Mouse (Mus musculus) liver, adult 2 months (tissue): ENCODE results near the gene Fermt3. TPM values are rescaled to one million over a fixed set of nuclear protein-coding genes. Genes with fewer than 3 reads are reported as not detected.

Experiments
- DNase-seq: peaks from one replicate; pipeline ENCODE4 v3.0.0-alpha.2; 2011; ENCODE audit warnings: low read depth, low spot score; ENCODE audit errors: extremely low read depth
- H3K27ac ChIP-seq: fragments of 200-500 bp; replicated peaks from 2 replicates; pipeline ENCODE4 v1.5.1; 2012; ENCODE audit warnings: low read depth, mild to moderate bottlenecking, control low read depth, inconsistent platforms, low read length; ENCODE audit not compliant: insufficient read depth
- H3K27me3 ChIP-seq: fragments of 200-500 bp; 2 replicates; pipeline ENCODE4 v1.6.1; 2012; ENCODE audit warnings: mild to moderate bottlenecking, moderate library complexity, low read length, inconsistent platforms; ENCODE audit not compliant: control insufficient read depth, insufficient read depth
- H3K36me3 ChIP-seq: fragments of 200-500 bp; 2 replicates; pipeline ENCODE4 v1.6.1; 2012; ENCODE audit warnings: low read length, inconsistent platforms; ENCODE audit not compliant: control insufficient read depth, insufficient read depth
- H3K4me1 ChIP-seq: fragments of 200-500 bp; 2 replicates; pipeline ENCODE4 v1.6.1; 2011; ENCODE audit warnings: low read length; ENCODE audit not compliant: control insufficient read depth, insufficient read depth
- H3K4me3 ChIP-seq: fragments of 200-500 bp; 2 replicates; pipeline ENCODE4 v1.5.1; 2011; ENCODE audit warnings: low read depth, mild to moderate bottlenecking, control low read depth, low read length, moderate library complexity; ENCODE audit not compliant: insufficient read depth
- H3K79me2 ChIP-seq: fragments of 200-500 bp; 2 replicates; pipeline ENCODE4 v1.6.1; 2012; ENCODE audit warnings: inconsistent platforms, mild to moderate bottlenecking, low read length, moderate library complexity; ENCODE audit not compliant: control insufficient read depth, insufficient read depth
- H3K9ac ChIP-seq: fragments of 200-500 bp; 2 replicates; pipeline ENCODE4 v1.6.1; 2012; ENCODE audit warnings: low read depth, mild to moderate bottlenecking, control low read depth, inconsistent platforms, low read length
- CTCF ChIP-seq: fragments of 200-500 bp; IDR thresholded peaks from 2 replicates; pipeline ENCODE4 v1.5.1; 2011; ENCODE audit warnings: low read depth, low read length, control low read depth
- POLR2A ChIP-seq: fragments of 200-500 bp; IDR thresholded peaks from 2 replicates; pipeline ENCODE4 v1.6.1; 2011; ENCODE audit warnings: low read length, control low read depth; ENCODE audit not compliant: insufficient read depth; ENCODE audit errors: extremely low read depth
- WGBS: fragments of 180-500 bp; shearing (Covaris S2); methylation state at CpG from one replicate; pipeline ENCODE4 v1.1.7; 2018; 5-methylcytosine and 5-hydroxymethylcytosine counted together
- polyA plus RNA-seq: library from polyadenylated mRNA; depleted of rRNA; stranded (reverse); fragments of >200 nt; gene quantifications from 2 replicates; pipeline ENCODE4 v1.2.3, GENCODE M21; 2012
- total RNA-seq: library from RNA; depleted of rRNA; stranded (reverse); fragments of >200 nt; gene quantifications from 2 replicates; pipeline ENCODE4 v1.2.3, GENCODE M21; 2014

The Fermt3 gene
- total and polyA plus RNA-seq, 2 experiments: 3.1 to 6.3 TPM

DNA sequence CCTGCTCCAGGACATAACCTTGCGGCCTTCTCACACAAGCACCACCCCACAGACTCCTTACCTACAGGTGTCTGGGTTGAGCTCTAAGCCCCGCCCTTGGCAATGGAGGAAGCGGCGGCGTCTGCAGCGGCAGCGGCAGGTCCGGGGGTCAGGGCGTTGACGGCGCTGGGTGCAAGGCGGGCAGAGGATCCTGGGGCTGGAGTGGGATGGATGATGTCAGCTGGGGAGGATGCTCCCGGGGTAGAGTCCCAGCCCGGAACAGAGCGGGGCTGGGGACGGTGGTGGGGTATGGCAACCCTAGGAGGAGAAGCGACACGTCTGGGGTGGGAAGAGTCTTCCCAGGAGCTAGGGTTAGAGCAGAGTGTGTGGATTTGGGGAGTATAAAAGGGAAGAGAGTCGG lies 34.0 kb downstream of the Fermt3 start:
- DNase-seq: no peak
- Histone ChIP-seq H3K27me3 (no peaks in the 10 kb centered on the region), H3K36me3 (no peaks in the 10 kb centered on the region), H3K4me3 (no peak overlapping the region), H3K4me1 (peaks cover 7% of the 10 kb centered on the region), H3K27ac (no peak overlapping the region), H3K9ac (no peak overlapping the region), H3K79me2 (no peaks in the 10 kb centered on the region)
- WGBS: 94% methylated on average over 19 of the region's 19 CpGs
- no peak for TF ChIP-seq POLR2A
- TF ChIP-seq CTCF: no peak

DNA sequence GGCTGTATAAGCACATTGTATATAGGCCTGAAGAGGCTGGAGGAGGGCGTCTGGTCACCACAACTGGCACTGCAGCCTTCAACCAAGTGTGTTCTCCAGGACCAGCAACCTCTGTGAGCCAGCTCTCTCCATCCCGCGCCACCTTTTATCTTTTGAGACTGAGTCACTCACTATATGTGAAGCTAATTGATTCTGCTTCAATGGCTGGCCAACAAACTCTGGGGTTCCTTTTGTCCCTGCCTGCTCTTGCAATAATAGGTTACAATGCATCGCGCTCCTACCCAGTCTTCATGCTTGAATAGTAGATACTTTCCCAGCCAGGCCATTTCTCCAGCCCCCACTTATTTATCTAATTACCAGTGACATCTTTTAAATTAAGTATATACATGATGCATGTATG lies 35.6 kb downstream of the Fermt3 start:
- Histone ChIP-seq H3K36me3 (no peaks in the 10 kb centered on the region), H3K9ac (no peak overlapping the region), H3K79me2 (no peaks in the 10 kb centered on the region), H3K4me3 (no peak overlapping the region), H3K27me3 (no peaks in the 10 kb centered on the region), H3K4me1 (peaks cover 14% of the 10 kb centered on the region), H3K27ac (no peak overlapping the region)
- WGBS: 97% methylated on average over 5 of the region's 5 CpGs
- no peak for DNase-seq
- TF ChIP-seq POLR2A (no peak), CTCF (no peak)

DNA sequence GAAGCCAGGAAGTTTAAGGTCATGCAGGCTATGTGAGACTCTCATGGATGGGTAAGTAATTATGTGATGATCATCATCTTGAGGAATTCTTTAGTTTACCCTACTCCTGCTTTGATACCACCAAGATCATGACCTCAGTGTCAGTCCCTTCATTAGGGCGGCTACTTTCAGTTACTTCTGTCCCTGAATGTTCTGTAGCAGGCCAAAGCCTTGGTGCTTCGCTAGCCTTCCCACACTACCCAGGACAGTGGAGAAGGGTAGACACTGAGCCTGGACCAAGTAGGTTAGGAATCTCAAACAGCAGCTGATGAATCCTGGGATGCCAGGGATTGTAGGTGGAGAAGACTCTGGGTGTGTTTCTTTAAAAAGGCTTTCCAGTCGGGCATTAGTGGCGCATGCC lies 37.8 kb downstream of the Fermt3 start:
- Histone ChIP-seq H3K79me2 (peaks cover 4% of the 10 kb centered on the region; the same call in 1 of the 2 replicates), H3K27me3 (no peaks in the 10 kb centered on the region), H3K4me3 (no peak overlapping the region), H3K27ac (no peak overlapping the region), H3K4me1 (peaks cover 19% of the 10 kb centered on the region), H3K9ac (no peak overlapping the region), H3K36me3 (peaks cover 3% of the 10 kb centered on the region; the same call in 1 of the 2 replicates)
- no peak for TF ChIP-seq CTCF
- TF ChIP-seq POLR2A: no peak
- WGBS: 73% methylated on average over 4 of the region's 4 CpGs
- no peak for DNase-seq

DNA sequence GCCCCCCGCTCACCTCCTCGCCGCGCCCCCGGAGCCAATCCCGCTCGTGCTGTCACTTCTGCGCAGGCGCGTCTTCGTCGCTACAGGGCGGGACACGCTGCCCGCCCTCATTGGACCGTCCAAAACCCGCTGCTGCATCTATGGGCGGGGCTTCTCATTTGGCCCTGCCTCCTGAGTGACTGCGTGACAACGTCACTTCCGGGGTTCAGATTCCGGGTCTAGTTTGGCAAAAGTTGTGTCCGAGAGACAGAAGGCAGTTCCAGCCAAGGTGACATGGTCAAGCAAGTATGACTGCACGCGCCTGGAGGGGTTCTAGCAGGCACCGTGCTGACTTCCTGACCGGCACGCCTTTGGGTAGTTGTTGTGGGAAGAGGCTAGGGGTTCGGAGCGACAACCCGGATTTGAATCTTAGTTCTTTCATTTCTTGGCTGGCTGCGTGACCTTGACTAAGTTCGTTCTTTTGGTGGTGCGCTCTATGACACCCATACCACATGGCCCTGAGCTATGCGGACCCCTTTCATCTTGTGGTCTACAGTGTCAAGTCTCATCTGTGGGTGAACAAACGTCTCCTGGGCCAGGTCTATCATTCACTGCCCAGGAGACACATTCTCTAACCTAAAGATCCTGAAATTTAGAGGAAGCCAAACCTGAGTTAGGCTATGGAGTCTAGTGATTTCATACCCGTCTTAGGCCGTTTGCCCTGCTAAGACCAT lies 38.7 kb downstream of the Fermt3 start, which contains the start of gene Fkbp2:
TSS of gene Fkbp2 (minus strand) at position 121 of the 713 bp plus-strand sequence.
- Histone ChIP-seq H3K9ac (peak within 1 kb of the TSS; percentile 91), H3K27ac (peak within 1 kb of the TSS; percentile 94), H3K36me3 (peaks cover 3% of the 10 kb centered on the region; the same call in 1 of the 2 replicates), H3K4me3 (peak within 1 kb of the TSS; percentile 70), H3K27me3 (no peaks in the 10 kb centered on the region), H3K79me2 (peaks cover 8% of the 10 kb centered on the region; the same call in 1 of the 2 replicates), H3K4me1 (peaks cover 22% of the 10 kb centered on the region)
- DNase-seq: peak; percentile 93
- 1% methylated on average over 38 of the region's 38 CpGs for WGBS
- TF ChIP-seq POLR2A: peak; percentile 95
- no peak for TF ChIP-seq CTCF

DNA sequence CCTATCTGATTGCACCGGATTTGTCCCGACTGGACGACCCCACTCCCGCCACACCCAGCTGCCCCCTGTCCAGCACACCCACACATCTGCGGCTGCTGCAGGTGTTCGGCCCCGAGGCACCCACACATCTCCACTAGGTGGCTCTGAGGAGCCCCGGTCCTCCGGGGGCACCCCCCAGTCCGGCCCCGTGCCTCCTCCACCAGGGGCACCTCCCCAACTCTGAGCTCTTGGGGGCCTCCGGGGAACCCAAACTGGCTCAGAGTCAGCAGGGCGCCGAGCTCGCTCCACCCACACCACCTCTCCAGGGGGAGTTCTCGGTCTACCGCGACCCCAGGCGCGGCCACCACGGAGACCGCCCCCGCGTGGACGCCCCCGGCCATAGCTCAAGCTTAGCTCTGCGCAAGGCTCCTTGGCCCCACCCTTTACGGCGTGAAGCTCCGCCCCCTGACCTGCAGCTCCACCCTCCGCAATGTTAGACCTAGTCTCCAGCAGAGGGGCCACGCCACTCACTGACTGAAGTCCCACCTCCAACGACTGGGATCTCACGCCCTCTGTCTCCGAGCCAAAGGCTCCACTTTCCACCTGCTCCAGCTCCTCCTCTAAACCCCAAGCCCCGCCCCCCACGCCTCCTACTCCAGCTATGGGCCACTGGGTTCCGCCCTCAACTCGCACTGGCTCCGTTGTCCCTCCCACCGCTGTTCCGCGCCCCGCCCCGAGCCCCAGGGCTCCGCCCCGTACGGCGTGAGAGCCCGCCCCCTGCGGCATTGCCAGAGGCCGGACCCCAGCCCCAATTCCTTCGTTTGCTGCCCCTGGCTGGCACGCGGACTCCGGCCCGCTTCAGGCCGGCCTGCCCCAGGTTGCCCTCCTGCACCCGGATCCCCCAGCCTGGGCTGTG lies 39.5 kb downstream of the Fermt3 start:
- Histone ChIP-seq H3K27ac (peak overlapping the region; percentile 85), H3K4me1 (peaks cover 22% of the 10 kb centered on the region), H3K36me3 (peaks cover 3% of the 10 kb centered on the region; the same call in 1 of the 2 replicates), H3K79me2 (peaks cover 8% of the 10 kb centered on the region; the same call in 1 of the 2 replicates), H3K4me3 (peak overlapping the region; percentile 70), H3K9ac (peak overlapping the region; percentile 83), H3K27me3 (no peaks in the 10 kb centered on the region)
- TF ChIP-seq CTCF (peak; percentile 74), POLR2A (no peak)
- DNase-seq: peak; percentile 98
- WGBS: 1% methylated on average over 58 of the region's 59 CpGs
